Mouse (Mus musculus): ENCODE data around the gene Tshz2. TPM values are rescaled to one million over a fixed set of nuclear protein-coding genes. Genes with fewer than 3 reads are reported as not detected.
A peak's percentile ranks its signal among the peaks of the same experiment; 100 is the strongest.
"Not testable (repeated sequence)": the region's sequence is repeated elsewhere in the genome, so short reads cannot be mapped to it uniquely, and the experiment has no call there.

Tshz2 gene
- 10 to 100 TPM; 16.5 to 18.0 TPM for total RNA-seq (2021)

DNA sequence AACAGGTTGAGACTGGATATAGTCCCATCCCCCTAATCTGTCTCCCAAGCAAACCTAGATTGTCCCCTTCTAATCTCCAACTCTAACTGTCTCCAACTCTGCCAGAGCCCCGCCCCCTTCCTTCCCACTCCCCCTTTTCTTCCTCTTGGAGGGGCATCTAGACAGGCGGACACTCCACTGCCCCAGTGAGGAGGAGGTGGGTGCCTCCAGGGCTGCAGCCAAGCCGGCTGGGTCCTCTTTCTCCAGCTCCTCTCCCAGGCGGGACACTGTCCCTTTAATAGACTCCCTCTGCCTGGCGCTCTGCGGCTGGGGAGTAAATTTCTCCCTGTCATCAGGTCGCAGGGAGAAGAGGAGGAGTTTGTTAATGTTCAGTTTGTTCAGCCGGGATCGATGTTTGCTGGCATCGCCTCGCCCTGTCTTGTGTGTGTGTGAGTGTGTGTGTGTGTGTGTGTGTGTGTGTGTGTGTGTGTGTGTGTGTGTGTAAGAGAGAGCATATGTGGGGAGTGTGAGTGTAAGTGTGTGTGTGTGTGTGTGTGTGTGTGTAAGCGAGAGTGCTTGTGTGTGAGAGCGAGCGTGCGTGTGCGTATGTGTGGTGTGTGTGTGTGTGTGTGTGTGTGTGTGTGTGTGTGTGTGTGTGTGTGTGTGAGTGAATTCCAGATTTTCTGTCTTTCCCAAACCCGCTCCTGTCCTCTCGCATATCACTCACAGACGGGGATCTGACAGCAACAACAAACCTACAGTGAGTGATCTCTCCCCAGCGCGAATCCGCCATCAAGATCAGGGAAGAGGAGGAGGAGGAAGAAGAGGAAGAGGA lies at the start of gene Tshz2:
Gene Tshz2, plus strand, starts transcription at position 676 of the 814 bp plus-strand sequence.
- intact Hi-C loops (cut with DNase I): loop anchor here (5.0 to 10.0 kb wide), 3 partner anchors 92 to 570 kb away; no protein-coding TSS in a partner anchor

DNA sequence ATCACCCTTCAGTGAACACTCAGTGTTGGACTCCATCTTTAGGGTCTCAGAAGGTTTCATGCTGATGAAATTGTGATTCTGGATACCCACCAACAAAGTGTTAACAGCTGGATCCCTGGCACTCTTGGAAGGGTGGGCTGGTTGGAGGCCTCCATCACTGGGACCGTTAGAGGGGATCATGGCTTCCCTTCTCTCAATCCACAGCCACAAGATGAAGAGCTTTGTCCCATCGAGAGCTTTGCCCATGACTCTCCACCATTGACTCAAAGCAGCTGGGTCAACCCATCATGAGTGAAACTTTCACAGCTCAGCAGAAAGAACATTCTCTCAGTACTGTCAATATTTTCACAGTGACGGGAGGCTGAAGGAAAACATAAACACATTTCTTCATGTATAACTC lies 49.3 kb upstream of the Tshz2 start:
- intact Hi-C loops (cut with DNase I): no loop called here
- no peak for DNase-seq

More for the DNA sequence above, at the start of gene Tshz2:
- peak; percentile 68 to 71 for DNase-seq

DNA sequence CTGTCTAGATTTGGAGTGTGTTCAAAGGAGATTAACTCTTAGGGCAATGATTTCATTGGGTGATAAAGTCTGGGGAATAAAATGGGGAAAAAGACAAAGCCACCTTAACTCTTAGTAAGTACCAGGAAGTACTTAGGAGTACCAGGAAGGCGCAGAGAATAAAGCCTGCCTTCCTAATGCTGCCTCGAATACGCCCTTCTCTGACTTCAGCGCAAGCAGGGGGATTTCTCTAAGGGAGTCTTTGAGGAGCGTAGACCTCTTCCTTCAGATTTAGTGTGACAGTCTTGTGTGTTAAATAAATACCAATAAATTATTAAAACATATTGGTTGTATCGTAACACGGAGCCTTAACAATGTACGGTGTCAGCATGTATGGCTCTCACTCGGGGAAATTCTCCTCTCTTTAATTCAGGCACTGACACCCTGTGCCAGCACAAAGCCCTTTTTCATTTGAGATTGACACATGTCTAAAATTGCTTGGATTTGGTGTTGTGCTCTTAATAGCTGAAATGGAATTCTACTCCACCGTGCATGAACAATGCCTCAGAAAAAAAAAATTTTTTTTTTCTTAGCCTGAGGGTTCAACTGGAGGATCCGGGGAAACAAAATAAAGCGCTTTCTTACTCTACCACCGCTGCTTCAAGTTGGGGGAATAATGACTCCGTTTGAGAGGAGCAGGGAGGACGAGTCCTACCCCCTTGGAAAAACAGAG lies 47.9 kb upstream of the Tshz2 start:
- intact Hi-C loops (cut with DNase I): no loop called here
- no peak for DNase-seq

DNA sequence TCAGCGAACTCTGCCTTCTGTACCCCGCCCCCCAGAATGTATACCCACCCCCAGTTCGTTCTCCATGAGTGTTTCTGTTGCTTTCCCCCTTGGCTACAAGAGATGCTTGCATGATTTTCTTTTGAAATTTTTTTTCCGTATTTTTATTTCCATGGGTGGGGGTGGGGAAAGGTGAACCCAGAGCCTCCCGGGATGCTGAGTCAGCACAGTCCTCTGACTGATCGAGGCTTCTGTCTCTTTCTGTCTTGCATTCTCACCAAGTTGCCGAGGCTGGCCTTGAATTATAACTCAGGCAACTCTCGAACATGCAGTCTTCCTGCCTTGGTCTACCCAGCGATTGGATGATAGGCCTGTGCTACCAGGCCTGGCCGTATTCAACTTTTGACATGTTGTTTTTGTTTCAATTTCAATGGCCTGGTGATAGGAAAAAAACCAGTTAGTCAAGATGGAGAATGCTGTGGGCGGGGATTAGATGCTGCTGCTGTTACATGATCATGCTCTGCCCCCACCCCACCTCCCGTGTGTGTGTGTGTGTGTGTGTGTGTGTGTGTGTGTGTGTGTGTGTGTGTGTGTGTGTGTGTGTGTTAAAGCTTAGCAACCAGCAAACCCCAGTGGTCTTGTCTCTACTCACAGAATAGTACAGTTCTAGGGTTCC lies 47.1 kb upstream of the Tshz2 start:
- intact Hi-C loops (cut with DNase I): no loop called here
- no peak for DNase-seq

DNA sequence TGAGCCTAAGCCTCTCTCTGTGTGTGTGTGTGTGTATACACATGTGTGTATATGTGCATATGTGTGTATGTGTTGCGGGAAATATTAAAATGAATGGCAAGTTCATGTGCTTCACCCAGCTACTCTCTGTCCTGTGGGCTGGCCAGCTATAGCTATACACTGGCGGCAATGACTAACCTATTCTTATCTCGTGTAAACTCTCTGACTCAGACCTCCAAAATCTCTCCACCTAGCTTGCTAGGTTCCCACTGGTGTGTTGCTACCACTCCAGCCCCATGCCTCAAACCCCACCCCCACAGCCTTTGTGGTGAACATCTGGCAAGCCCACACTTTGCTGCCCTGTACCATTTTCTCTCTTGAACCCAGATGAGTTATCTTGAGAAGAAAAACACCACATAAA lies 46.1 kb upstream of the Tshz2 start:
- intact Hi-C loops (cut with DNase I): no loop called here
- no peak for DNase-seq

DNA sequence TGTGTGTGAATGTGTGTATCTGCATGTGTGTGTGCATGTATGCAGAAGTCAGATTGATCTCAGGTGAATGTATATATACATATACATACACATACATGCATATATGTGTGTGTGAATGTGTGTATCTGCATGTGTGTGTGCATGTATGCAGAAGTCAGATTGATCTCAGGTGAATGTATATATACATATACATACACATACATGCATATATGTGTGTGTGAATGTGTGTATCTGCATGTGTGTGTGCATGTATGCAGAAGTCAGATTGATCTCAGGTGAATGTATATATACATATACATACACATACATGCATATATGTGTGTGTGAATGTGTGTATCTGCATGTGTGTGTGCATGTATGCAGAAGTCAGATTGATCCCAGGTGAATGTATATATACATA lies 45.2 kb upstream of the Tshz2 start, which contains the start of gene Gm11011:
Gene Gm11011, minus strand, starts transcription at position 101 of the 400 bp plus-strand sequence.
- DNase-seq; intact Hi-C loops (cut with DNase I): not testable (repeated sequence)

DNA sequence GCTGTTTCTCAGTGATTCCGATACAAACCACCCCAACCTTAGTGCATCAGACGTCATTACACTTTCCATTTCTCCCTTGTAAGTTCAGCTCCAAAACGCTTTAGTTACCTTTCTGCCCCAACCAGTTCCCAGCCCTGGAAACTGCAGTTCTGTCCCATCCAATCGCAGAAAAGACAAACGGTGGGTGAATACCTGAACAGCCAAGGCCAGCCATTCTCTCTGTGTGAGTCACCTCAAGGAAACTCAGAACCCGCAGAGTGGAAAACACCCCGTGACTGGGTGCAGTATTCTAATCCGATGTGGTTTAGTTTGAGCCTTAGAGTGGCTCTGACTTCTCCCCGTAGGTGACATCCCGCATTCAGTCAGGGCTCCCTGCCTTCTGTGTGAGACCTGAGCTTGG lies 43.1 kb upstream of the Tshz2 start:
- intact Hi-C loops (cut with DNase I): no loop called here
- DNase-seq: no peak

DNA sequence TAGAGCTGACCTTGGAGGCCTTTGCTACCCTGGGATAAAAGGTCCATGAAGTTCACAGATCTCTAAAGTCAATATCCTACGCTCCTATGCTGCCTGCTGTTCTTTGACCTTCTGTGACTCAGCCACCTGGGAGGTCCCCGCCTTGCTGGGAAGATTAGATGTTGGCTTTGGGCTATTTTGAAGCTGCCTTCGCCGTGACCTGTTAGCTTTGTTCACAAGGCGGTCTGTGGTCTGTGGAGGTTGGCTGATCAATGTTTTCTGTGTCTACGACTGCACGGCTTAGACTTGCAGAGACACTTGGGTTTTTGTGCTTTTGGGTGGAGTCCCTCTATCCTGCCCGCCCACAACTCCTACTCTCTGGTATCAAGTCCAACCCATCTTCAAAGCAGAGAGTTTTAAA lies 42.4 kb upstream of the Tshz2 start:
- intact Hi-C loops (cut with DNase I): no loop called here
- DNase-seq: no peak

DNA sequence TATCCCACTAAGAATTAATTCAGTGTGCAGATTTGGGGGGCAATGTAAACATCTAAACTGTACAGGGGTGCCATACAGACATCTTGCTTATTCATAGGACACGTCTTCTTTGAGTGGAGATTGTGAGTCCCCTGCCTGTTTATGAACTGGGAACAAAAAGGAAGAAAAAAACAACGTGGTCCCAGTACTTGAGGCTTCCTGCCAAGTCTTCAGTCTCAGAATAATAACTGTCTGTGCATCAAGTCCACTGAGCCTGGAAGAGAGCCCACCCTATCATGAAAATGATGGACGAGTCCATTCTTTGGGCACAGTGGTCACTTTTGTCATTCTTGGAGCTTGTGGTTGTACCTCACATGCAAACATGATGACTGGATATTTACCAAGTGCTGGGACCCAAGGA lies 39.1 kb upstream of the Tshz2 start:
- intact Hi-C loops (cut with DNase I): no loop called here
- DNase-seq: no peak

DNA sequence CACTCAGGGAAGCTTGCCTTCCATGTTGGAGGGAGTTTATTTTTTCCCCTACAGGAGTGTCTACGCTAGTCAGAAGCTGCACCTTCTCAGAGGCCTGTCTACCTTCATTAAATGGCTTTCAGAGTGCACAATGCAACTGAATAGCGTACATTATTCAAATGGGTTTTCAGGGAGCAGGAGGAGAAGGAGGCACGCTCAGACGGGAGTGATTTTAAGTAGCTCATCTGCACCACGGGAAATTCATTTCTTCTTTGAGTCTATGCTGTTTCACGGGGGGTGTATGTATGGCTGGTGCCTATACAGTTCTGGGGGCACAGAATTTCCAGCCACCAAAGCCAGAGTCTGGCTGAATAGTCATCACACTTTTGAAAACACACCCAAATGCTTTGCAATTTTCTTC lies 35.5 kb upstream of the Tshz2 start:
- intact Hi-C loops (cut with DNase I): no loop called here

DNA sequence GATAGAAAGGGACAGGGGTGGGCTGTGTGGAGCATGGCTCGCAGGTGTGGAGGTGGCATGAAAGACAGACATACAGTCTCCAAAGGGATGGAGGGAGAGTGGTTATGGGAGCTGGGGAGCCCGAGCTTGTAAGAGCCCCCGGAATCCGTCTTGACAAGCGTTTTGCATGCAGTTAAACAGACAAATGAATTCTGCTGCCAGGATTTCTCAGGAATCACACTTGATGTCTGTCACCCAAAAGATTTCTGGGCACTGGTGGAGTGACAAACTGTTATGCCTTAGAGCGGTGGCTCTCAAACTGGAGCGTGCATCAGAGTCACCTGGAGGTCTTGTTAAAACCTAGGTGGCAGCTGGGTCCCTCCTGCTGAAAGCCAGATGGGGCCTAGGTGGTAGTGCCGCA lies 34.8 kb upstream of the Tshz2 start:
- intact Hi-C loops (cut with DNase I): no loop called here
- DNase-seq: no peak

More for the DNA sequence above, 35.5 kb upstream of the Tshz2 start:
- no peak for DNase-seq

DNA sequence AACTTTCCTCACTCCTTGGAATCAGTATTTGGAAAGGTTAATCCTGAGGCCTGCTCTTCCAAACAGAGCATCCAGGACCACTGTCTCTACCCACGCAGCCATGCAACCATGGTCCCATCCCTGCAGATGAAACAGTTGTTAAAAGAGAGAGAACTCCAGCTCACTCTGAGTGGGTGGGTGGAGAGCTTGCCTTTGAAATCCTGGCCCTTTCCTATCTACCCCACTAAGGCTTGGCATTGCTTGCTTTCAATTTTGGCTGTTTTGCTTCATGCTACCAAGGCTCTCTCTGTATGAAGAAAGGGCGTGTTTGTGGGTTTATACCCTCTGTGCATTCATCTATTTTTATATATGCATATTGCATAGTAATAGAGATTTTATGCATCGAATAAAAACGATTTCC lies 33.2 kb upstream of the Tshz2 start:
- intact Hi-C loops (cut with DNase I): no loop called here
- no peak for DNase-seq

DNA sequence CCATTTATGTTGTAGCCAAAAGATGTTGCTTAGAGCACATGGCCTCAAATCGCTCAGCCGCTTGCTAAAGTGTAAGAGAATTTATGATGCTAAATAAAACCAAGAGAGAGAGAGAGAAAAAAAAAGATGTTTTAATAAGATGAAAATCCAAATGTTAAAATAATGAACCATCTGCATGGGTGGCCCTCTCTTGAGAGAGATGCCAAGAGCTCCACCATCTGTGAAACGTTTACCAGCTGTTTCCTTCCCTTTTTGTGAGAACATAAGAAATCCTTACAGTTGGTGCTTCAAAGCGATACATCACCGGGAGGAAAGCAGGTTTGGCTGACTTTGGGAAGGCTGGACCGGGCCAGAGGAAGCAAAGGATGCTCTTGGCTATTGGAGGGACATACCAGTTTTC lies 32.6 kb upstream of the Tshz2 start:
- DNase-seq: no peak
- intact Hi-C loops (cut with DNase I): no loop called here

DNA sequence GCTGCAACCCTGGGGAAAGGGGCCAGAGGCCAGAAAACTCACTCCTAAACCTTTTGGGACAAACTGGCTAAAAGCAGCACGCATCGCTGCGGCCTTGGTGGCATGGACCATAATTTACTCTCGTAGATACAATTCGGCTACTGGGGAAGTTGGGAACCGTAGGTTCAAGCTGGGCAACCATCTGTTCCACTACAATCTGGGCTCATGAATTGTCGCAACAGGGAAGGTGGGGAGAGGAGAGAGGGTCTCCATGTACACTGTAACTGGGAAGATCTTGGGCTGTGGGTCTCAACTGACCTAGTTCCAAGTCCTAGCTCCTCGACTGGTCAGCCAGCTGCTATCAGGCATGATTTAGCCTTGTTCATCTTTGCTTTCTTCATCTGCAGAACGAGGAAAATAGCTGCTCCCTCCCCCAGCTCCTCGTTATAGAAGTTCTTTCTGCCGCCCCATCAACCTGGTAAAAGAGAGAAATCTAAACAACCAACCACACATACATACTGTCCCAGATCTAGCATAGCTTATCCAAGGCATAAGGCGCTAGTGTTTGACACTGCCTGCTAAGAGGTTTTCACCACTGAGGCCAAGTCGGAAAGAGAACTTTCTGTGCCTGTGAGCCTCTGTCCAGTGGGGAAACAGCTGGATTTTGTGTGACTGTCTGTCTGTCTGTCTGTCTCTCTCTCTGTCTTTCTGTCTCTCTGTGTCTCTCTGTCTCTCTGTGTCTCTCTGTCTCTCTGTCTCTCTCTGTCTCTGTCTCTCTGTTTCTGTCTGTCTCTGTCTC lies 25.7 kb upstream of the Tshz2 start:
- DNase-seq: no peak
- intact Hi-C loops (cut with DNase I): no loop called here

DNA sequence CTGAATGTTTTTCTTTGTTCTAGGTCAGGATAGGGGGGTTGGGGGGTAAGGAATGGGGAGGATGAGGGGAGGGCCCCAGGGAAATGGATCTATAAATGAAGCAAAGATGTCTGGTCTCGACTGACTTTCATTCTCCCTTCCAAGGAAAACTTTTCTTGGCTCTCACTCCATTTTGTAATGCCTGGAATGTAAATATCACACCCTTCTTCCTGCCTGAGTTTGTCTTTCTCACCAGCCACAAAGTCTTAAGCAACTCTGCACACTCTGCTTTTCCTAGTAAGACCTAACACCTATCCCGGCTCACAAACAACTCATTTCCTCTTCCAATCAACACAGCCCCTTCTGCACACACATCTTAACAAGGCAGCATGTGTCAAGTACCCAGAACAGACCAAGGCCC lies 25.0 kb upstream of the Tshz2 start:
- DNase-seq: no peak
- intact Hi-C loops (cut with DNase I): no loop called here

DNA sequence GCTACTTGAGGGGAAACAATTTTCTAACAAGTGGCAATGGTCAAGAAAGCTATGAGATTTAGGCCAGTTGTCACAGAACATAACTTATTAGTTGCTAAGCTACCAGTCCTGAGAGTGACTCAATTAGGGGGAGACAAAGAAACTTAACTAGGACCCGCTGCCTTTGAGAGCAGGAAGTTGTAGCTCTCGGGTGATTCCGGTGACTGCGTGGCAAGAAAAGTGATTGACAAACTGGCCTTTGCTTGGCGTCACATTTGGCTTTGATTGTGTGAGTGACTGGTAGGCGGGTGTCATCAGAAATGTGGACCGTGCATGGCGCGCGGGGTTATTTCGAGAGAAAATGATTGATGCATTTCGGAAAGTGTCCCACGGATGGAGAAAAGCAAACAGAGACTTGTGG lies 22.9 kb upstream of the Tshz2 start:
- intact Hi-C loops (cut with DNase I): no loop called here
- no peak for DNase-seq

DNA sequence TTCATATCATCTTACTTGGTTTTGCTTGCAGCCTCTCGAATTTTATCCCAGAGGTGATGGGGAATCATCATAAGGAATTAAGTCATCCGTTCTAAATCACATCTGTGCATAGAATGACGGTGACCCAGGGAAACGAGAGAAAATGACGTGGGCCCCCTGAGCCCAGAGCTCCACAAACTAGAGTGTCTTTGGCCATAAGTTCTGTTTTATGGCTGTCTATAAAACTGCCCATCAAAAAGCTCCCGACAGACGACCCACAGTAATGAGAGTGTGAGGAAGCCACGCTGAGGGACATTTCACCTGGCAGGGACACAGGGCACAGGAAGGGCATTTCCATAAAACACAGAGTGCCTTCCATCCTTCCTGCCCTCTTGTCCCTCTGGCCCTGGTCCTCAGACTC lies 21.9 kb upstream of the Tshz2 start:
- intact Hi-C loops (cut with DNase I): no loop called here
- no peak for DNase-seq

DNA sequence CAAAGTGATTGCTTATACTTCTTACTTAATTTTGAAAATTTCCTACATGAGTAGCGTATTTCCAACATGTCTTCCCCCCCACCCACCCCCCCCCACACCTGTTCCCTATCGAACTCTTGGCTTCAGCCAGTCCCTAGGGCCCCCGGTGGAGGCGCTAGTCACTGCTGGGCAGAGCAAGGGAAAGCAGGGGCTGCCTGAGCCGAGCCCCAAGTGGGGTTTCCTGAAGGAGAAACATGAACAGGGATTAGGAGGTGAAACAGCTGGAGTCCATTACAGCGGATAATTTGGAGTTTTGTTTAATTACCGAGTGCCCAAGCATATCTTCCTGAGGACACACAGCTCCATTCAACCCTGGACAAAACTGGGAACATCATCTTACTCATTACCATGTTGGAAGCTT lies 21.3 kb upstream of the Tshz2 start:
- intact Hi-C loops (cut with DNase I): no loop called here
- no peak for DNase-seq

DNA sequence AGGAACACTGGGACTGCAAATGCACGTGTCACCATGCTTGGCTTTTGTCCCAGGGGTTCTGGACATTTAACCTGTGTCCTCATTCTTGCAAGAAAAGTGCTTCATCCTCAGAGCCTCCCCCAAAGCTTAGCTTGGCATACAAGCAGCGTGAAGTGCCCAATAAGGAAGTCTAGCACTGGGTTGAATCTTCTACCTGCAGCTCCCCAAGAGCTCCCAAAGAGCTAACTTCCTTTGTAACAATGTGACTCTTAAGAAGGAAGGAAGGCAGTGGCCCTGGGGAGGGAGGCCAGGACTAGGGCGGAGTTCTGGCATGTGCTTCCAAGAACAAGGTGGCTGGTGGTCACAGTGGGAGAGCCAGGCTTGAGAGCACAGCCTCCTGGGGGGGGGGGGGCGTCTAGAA lies 18.1 kb upstream of the Tshz2 start:
- intact Hi-C loops (cut with DNase I): no loop called here
- no peak for DNase-seq

DNA sequence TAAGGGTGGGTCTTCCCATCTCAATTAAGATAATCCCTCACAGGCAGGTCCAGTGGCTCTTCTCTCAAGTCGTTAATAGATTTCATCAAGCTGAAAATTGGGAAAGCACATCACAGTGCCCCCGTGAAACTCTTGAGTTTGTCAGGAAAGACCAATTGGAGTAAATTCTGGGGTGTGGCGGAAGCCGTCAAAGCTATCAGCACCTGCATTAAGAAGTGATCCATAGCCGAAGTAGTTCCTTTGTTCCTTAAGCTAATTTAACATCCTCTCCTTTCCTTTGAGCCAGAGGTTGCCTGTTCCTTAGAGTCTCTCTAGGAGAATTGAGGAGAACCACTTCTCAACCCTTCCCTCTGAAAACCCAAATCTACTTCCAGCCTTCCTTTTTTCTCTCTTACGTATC lies 16.8 kb upstream of the Tshz2 start:
- DNase-seq: no peak
- intact Hi-C loops (cut with DNase I): no loop called here

DNA sequence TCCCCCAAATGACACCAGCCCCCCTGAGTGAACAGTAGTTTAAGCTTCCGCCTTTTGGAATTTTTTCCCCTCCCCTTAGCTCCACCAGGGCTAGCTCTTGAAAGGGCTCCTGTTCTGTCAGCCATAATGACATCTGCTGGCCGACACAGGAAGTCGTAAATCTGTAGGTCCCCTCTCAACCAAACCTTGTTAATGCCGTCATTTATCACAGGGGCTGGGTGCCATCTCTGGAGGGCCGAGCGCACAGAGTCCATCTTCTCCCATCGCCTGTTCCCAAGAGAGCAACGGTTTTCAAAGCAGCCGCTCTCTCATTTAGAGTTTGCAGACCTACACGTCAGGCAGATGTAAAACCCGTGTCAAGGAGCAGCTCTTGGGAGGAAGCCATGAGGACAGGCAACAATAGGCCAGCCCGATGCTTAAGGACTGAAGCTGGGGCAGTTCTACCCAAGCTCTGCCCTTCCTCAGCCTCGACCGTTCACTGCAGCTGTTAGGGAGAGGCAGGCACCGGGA lies 11.6 kb upstream of the Tshz2 start:
- intact Hi-C loops (cut with DNase I): no loop called here
- DNase-seq: peak in 1 of 2 experiments; percentile 32
